Mouse (Mus musculus) kidney, embryonic 14.5 days (tissue): ENCODE measurements around the gene Aifm2. TPM values are rescaled to one million over a fixed set of nuclear protein-coding genes. Genes with fewer than 3 reads are reported as not detected.
A peak's percentile ranks its signal among the peaks of the same experiment; 100 is the strongest.

ENCODE experiments used
- ATAC-seq: fragments of 200-750 bp; cut with Nextera tagmentation; 2 replicates; pipeline ENCODE4 v1.8.0; 2017; ENCODE audit warnings: moderate number of reproducible peaks, mild to moderate bottlenecking, moderate TSS enrichment, moderate library complexity; ENCODE audit not compliant: low FRiP score, low TSS enrichment
- H3K27ac ChIP-seq: fragments of 300-500 bp; sonication (generic); 2 replicates; pipeline ENCODE4 v1.5.1; 2014; ENCODE audit warnings: low read depth, mild to moderate bottlenecking, low read length, moderate library complexity, mixed read lengths
- H3K27me3 ChIP-seq: fragments of 300-500 bp; sonication (generic); 2 replicates; pipeline ENCODE4 v1.6.1; 2014; ENCODE audit warnings: mild to moderate bottlenecking, low read length; ENCODE audit not compliant: control insufficient read depth, insufficient read depth
- H3K36me3 ChIP-seq: fragments of 300-500 bp; sonication (generic); 2 replicates; pipeline ENCODE4 v1.6.1; 2014; ENCODE audit warnings: low read length, mixed read lengths; ENCODE audit not compliant: control insufficient read depth, insufficient read depth
- H3K4me1 ChIP-seq: fragments of 300-500 bp; sonication (generic); 2 replicates; pipeline ENCODE4 v1.6.1; 2014; ENCODE audit warnings: low read length, mixed read lengths; ENCODE audit not compliant: control insufficient read depth, insufficient read depth
- H3K4me2 ChIP-seq: fragments of 300-500 bp; sonication (generic); replicated peaks from 2 replicates; pipeline ENCODE4 v1.6.1; 2014; ENCODE audit warnings: low read depth, mild to moderate bottlenecking, low read length
- H3K4me3 ChIP-seq: fragments of 300-500 bp; sonication (generic); 2 replicates; pipeline ENCODE4 v1.5.1; 2014; ENCODE audit warnings: mild to moderate bottlenecking, low read length
- H3K9ac ChIP-seq: fragments of 300-500 bp; sonication (generic); 2 replicates; pipeline ENCODE4 v1.6.1; 2014; ENCODE audit warnings: low read depth, mild to moderate bottlenecking, low read length, moderate library complexity
- H3K9me3 ChIP-seq: fragments of 300-500 bp; sonication (generic); 2 replicates; pipeline ENCODE4 v1.6.1; 2016; ENCODE audit warnings: low read length; ENCODE audit not compliant: control insufficient read depth
- WGBS: fragments of 180-500 bp; shearing (Covaris S2); extraction: QIAGEN DNeasy Blood & Tissue Kit; methylation state at CpG from one replicate; pipeline ENCODE4 v1.1.7; 2014; 5-methylcytosine and 5-hydroxymethylcytosine counted together
- polyA plus RNA-seq: library from polyadenylated mRNA; unstranded; fragments of >200 nt; fragmentation: Nextera tagmentation; extraction: Ambion mirVana; gene quantifications from 2 replicates; pipeline ENCODE4 v1.2.1, GENCODE M21; 2014

Aifm2 gene
- polyA plus RNA-seq, 1 experiment from 2014 or later: 15.1 TPM

DNA sequence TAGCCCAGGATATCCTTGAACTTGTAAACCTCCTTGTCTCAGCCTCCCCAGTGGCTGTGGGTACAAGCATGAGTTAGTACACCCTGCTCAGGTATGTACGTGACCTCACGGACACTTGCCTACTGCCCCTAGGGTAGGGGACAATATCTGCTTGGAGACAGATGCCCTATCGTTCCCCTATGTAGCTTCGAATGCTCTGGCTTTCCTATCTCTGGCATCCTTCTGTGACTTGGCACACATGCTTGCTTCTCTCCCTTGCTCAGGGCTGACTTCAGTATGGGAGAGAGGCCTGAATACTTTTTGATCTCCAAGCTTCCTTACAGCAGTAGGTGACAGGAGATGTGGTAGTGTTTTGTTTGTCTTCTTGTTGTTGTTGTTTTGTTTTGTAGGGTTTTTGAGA lies 917 bp upstream of the Aifm2 start:
- H3K36me3 ChIP-seq: no peaks in the 10 kb centered on the region
- peaks cover 4% of the 10 kb centered on the region; the same call in 1 of the 2 replicates for H3K4me1 ChIP-seq
- H3K27me3 ChIP-seq: no peaks in the 10 kb centered on the region
- no peak overlapping the region for H3K9ac ChIP-seq
- WGBS: 97% methylated on average over 4 of the region's 4 CpGs
- H3K27ac ChIP-seq: no peak overlapping the region
- H3K9me3 ChIP-seq: no peaks in the 10 kb centered on the region
- no peak overlapping the region for H3K4me2 ChIP-seq
- no peak for ATAC-seq
- no peak overlapping the region for H3K4me3 ChIP-seq

DNA sequence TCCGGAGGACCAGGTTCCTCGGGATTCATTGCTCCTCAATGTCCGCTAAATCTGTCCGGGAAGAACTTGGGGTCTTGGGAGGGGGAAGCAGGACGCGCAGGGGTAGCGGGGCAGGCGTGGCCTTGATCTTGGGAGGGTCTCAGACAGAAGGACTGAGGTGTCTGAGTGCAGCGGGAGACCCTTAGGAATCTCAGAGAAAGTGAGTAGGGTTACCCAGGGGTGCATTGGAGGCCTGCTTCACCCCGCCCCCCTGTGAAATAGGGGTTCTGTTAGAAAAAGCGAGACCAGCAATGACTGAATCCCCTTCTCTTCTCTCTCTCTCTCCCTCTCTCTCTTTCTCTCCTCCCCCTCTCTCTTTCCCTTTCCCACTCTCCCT lies 387 bp downstream of the Aifm2 start:
- H3K4me3 ChIP-seq: peak overlapping the region; percentile 64
- H3K4me1 ChIP-seq: peaks cover 4% of the 10 kb centered on the region; the same call in 1 of the 2 replicates
- no peaks in the 10 kb centered on the region for H3K36me3 ChIP-seq
- no peaks in the 10 kb centered on the region for H3K27me3 ChIP-seq
- ATAC-seq: no peak; the same call in 1 of the 2 replicates
- H3K4me2 ChIP-seq: peak overlapping the region; percentile 83
- H3K27ac ChIP-seq: no peak overlapping the region
- H3K9me3 ChIP-seq: no peaks in the 10 kb centered on the region
- 8% methylated on average over 11 of the region's 11 CpGs for WGBS
- H3K9ac ChIP-seq: peak overlapping the region; percentile 52

DNA sequence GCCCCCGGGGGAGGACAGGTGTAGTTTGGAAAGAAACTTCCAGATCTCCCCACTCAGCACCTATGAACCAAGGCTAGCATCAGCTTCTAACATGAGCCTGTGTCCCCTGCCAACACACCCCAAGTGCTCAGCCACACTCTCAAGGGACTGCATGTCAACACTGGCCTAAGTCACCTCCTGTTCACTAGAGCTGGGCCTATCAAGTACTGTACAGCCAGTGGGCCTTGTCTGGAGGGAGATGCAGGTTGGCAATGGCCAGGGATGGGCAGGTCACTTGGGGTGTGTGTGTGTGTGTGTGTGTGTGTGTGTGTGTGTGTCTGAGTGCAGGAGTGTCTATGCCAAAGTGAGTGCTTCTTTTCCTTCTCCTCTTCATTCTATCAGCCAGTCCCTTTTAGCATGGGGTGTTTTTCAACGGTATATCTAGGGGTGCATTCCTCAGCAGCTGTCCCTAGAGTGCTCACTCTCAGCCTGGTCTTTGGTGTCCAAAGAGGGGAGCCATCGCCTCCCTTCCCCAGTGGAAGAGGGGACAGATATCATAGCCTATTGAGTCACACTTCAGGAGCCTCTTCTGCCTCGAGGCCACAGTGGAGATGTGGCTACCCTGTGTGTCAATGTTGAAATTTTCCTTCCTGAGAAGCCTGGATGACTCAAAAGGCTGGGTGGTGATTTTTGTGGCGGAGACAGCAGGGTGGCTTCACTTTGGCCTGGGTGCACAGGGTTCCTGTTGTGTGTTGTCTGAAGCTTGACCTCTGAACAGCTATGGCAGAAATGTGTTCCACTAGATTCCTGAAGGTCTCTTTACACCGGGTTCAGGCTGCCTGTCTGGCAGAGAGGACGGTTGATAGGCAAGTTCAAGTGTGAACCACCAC lies 1.2 kb downstream of the Aifm2 start:
- H3K27me3 ChIP-seq: no peaks in the 10 kb centered on the region
- no peak; the same call in 1 of the 2 replicates for ATAC-seq
- H3K9me3 ChIP-seq: no peaks in the 10 kb centered on the region
- no peaks in the 10 kb centered on the region for H3K36me3 ChIP-seq
- 74% methylated on average over 7 of the region's 7 CpGs for WGBS
- peak overlapping the region; percentile 64; the same call in 1 of the 2 replicates for H3K4me3 ChIP-seq
- peaks cover 4% of the 10 kb centered on the region; the same call in 1 of the 2 replicates for H3K4me1 ChIP-seq
- H3K27ac ChIP-seq: no peak overlapping the region
- peak overlapping the region; percentile 83 for H3K4me2 ChIP-seq
- H3K9ac ChIP-seq: peak overlapping the region; percentile 52; the same call in 1 of the 2 replicates

DNA sequence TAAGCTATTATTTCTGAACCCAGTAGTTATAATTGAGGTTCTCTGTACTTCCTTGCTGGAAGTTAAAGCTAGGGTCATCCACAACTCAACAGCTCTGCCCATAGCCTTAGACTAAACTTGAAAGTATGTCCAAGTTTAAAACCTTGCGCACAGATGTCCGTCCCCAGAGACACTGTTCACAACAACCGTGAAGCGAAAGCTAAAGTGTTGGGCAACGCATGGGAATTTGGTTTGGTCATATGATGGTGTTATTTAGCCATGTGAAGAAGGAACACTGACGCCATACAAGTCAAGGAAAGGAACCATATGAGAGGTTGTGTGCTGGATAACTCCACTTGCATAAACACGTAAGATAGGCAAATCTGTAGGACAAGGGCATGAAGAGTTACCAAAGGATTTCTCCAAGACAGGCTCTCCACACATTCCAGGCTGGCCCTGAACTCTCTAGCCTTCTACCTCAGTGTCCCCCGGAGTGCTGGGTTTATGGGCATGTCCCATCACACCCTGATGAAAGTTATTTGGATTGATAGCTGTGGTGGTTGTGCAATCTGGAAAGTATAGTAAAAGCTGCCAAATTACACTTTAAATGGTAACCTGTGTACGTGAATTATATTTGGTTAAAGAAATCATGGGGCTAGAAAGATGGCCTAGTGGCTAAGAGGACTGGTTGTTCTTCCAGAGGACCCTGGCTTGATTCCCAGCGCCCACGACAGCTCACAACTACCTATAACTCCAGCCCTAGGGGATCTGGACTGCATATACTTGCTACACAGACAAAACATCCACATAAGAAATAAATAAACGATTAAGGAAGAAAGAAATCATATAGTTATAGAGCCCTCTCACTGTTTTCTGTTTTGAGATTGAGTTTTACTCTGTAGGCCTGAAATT lies 2.6 kb downstream of the Aifm2 start:
- H3K9me3 ChIP-seq: no peaks in the 10 kb centered on the region
- H3K9ac ChIP-seq: no peak overlapping the region
- H3K4me1 ChIP-seq: peaks cover 4% of the 10 kb centered on the region; the same call in 1 of the 2 replicates
- 92% methylated on average over 12 of the region's 12 CpGs for WGBS
- no peak overlapping the region for H3K4me3 ChIP-seq
- no peak overlapping the region for H3K27ac ChIP-seq
- H3K27me3 ChIP-seq: no peaks in the 10 kb centered on the region
- no peak overlapping the region for H3K4me2 ChIP-seq
- no peaks in the 10 kb centered on the region for H3K36me3 ChIP-seq
- no peak for ATAC-seq

DNA sequence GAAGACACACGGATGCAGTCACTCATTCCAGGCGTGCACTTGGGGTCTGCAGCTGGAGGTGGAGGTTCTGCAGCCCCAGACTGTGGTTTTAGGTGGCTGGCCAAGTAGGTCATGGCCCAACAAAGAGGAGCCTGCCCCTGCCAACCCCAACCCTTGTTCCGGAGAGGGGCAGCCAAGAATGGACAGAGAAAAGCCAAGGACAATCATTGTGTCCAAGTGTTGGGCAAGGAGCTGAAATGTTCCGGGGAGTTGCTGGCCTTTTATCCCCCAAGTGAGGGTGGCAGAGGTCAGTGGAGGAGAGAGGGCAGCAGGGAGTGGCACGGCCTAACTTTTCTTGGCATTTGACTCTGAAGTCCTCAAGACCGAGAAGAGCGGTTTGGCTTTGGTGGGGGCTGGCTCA lies 5.3 kb downstream of the Aifm2 start:
- no peak overlapping the region for H3K4me2 ChIP-seq
- no peaks in the 10 kb centered on the region for H3K36me3 ChIP-seq
- no peaks in the 10 kb centered on the region for H3K4me1 ChIP-seq
- no peak for ATAC-seq
- no peak overlapping the region for H3K4me3 ChIP-seq
- H3K27ac ChIP-seq: no peak overlapping the region
- no peaks in the 10 kb centered on the region for H3K27me3 ChIP-seq
- no peak overlapping the region for H3K9ac ChIP-seq
- 84% methylated on average over 7 of the region's 7 CpGs for WGBS
- H3K9me3 ChIP-seq: no peaks in the 10 kb centered on the region

DNA sequence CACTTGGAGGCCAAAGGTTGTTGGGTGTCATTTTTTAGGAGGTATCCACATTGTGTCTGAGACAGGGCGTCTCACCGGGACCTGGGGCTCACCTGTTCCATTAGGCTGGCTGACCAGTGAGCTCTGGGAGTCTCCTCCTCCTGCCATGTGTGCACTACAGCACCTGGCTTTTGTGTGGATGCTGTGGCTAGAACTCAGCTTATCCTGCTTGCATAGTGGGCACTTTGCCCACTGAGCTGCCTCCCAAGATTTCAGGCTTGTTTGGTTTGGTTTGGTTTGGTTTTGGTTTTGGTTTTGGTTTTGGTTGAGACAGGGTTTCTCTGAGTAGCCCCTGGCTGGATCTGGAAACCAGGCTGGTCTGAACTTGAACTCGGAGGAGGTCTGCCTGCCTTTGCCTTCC lies 7.2 kb downstream of the Aifm2 start:
- no peaks in the 10 kb centered on the region for H3K9me3 ChIP-seq
- H3K27ac ChIP-seq: no peak overlapping the region
- no peak for ATAC-seq
- no peaks in the 10 kb centered on the region; the same call in 1 of the 2 replicates for H3K36me3 ChIP-seq
- H3K4me3 ChIP-seq: no peak overlapping the region
- H3K4me1 ChIP-seq: no peaks in the 10 kb centered on the region
- H3K9ac ChIP-seq: no peak overlapping the region
- H3K27me3 ChIP-seq: no peaks in the 10 kb centered on the region
- H3K4me2 ChIP-seq: no peak overlapping the region
- WGBS: 86% methylated on average over 3 of the region's 3 CpGs

DNA sequence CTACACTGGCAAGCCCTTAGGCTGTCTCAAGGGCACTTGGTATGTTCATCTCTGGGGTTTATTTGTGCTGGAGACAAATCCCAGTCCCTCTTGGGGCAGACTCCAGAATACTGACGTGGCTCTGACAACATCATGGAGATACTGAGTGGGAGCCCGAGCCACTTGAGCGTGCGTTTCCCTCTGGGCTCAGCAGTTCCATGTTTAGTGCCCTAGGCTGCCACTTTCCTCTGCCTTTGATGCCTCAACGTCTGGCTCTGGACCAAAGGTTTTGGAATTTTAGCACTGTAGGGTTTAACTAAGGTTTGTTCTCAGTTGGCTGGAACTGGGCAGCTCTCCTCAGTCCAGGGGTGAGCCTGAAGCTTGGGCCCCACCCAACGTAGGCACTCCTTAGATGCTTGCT lies 8.2 kb downstream of the Aifm2 start:
- Histone ChIP-seq H3K4me3 (no peak overlapping the region), H3K36me3 (no peaks in the 10 kb centered on the region; the same call in 1 of the 2 replicates), H3K9me3 (no peaks in the 10 kb centered on the region), H3K4me1 (no peaks in the 10 kb centered on the region), H3K9ac (no peak overlapping the region), H3K4me2 (no peak overlapping the region), H3K27ac (no peak overlapping the region), H3K27me3 (no peaks in the 10 kb centered on the region)
- 58% methylated on average over 6 of the region's 6 CpGs for whole genome bisulfite sequencing
- no peak for ATAC-seq

DNA sequence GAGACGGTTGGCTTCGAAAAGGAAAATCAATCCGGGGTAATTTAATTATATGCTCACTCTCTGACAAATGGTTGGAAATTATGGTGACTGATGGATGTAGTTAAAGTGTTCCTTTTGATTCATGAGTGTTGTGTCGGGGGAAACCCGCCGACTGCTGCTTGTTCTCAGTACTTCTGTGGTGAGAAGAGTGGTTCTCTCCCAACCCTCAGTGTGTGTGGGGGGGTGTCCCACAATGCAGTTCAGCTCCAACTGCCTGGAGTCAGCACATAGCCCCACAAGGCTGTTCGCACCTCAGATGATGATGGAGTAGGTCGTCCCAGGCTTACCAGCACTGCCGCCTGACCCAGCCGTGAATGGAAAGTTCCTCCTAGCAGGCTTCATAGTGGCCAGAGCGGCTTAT lies 14.1 kb downstream of the Aifm2 start:
- no peak for ATAC-seq
- Histone ChIP-seq H3K36me3 (no peaks in the 10 kb centered on the region; the same call in 1 of the 2 replicates), H3K27me3 (no peaks in the 10 kb centered on the region), H3K9me3 (no peaks in the 10 kb centered on the region), H3K4me1 (no peaks in the 10 kb centered on the region), H3K27ac (no peak overlapping the region), H3K9ac (no peak overlapping the region), H3K4me3 (no peak overlapping the region), H3K4me2 (no peak overlapping the region)
- WGBS: 32% methylated on average over 11 of the region's 11 CpGs
